Mouse (Mus musculus): ENCODE results near the gene Clec1b. TPM values are rescaled to one million over a fixed set of nuclear protein-coding genes. Genes with fewer than 3 reads are reported as not detected.

Gene Clec1b
- polyA plus RNA-seq, 1 experiment from 2014 or later = 4.8 TPM

DNA sequence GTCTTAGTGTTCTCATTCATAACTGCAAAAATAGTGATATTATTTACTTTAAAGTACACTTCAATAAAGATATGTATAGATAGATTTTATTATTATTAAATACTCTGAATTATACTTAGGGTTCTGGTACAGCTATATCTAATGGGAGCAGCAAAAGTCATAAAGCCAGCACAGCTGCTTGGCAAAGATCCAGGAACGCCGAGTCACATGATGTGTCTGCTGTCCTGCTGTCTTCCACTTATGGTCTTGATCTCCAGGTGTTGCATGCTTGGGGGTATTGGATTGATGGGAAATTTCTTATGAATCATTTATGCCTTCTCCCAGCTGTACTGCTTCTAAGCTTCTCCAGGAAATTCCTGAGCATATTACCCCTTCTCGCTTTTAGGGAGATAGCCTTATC is 13.6 kb upstream of the Clec1b start:
- H3K27ac ChIP-seq = no peak overlapping the region
- 86% methylated on average over 3 of the region's 3 CpGs for WGBS

DNA sequence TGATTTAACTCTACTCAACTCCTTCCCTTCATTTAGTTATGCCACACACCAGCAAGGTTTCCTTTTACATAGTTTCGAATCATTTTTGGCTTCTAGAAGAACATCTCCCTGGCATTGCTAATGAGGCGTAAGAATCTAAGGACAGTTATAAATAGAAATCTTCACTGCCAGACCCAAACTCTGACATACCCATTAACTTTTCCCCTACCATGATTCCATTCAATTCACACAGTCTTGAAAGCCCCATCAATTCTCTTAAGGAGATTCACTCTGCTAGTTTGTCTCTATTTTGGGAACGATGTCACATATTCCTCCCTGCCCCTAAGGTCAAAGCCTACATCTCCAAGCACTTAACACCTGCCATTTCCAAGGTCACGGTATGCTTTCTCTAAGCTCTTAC is 12.1 kb upstream of the Clec1b start:
- Histone ChIP-seq H3K4me3 (no peak overlapping the region), H3K36me3 (no peaks in the 10 kb centered on the region), H3K9ac (no peak overlapping the region), H3K4me1 (replicated peaks) (0 out of 2 replicates have a peak, but pooled peaks cover 8% of the 10 kb centered on the region), H3K27me3 (no peaks in the 10 kb centered on the region), H3K4me2 (no peak overlapping the region), H3K9me3 (no peaks in the 10 kb centered on the region), H3K27ac (no peak overlapping the region)
- 42% methylated on average over 4 of the region's 4 CpGs for WGBS
- ATAC-seq (ENCODE audit: low FRiP score) = peak; percentile 32; the same call in 1 of the 2 replicates

More for the DNA sequence above, 13.6 kb upstream of the Clec1b start:
- Histone ChIP-seq H3K9me3 (no peaks in the 10 kb centered on the region), H3K4me2 (no peak overlapping the region), H3K27me3 (no peaks in the 10 kb centered on the region), H3K9ac (no peak overlapping the region), H3K4me1 (replicated peaks) (0 out of 2 replicates have a peak, but pooled peaks cover 8% of the 10 kb centered on the region), H3K4me3 (no peak overlapping the region), H3K36me3 (no peaks in the 10 kb centered on the region)
- no peak for ATAC-seq (ENCODE audit: low FRiP score)

DNA sequence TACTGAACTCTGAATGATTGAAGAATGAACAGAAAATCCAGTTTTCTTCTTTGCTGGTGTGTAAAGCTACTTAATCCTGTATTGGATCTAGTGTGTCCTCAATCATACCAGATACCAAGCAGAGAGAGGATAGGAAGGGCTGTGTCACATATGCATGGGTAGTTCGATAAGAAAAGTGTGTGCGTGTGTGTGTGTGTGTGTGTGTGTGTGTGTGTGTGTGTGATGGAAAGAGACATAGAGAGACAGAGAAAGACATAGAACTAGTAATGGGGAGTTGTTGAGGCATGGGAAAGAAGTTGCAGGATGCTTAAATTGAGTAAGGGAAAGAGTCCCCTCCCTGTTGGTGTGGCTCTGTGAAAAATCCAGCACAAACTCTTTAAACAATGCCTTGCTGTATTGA is 11.3 kb upstream of the Clec1b start, which contains the start of gene Clec12b:
TSS of gene Clec12b (minus strand) at position 101 of the 400 bp plus-strand sequence.
- Histone ChIP-seq H3K9me3 (no peaks in the 10 kb centered on the region), H3K27ac (no peak within 1 kb of the TSS), H3K36me3 (no peaks in the 10 kb centered on the region), H3K4me1 (replicated peaks) (0 out of 2 replicates have a peak, but pooled peaks cover 8% of the 10 kb centered on the region), H3K4me3 (no peak within 1 kb of the TSS), H3K27me3 (no peaks in the 10 kb centered on the region), H3K4me2 (no peak within 1 kb of the TSS), H3K9ac (no peak within 1 kb of the TSS)
- no peak for ATAC-seq (ENCODE audit: low FRiP score)
- 55% methylated on average over 2 of the region's 2 CpGs for WGBS

- Histone ChIP-seq H3K4me1 (replicated peaks) (no peaks in the 10 kb centered on the region), H3K9ac (no peak overlapping the region), H3K36me3 (no peaks in the 10 kb centered on the region), H3K27ac (no peak overlapping the region), H3K9me3 (no peaks in the 10 kb centered on the region), H3K27me3 (no peaks in the 10 kb centered on the region), H3K4me2 (no peak overlapping the region), H3K4me3 (no peak overlapping the region)
- whole genome bisulfite sequencing = 25% methylated on average over 2 of the region's 2 CpGs
- no peak for ATAC-seq (ENCODE audit: low FRiP score)
Observed at GRCm38 (mm10) chr6:129393087-129393720, 3.9 kb upstream of the Clec1b start.

DNA sequence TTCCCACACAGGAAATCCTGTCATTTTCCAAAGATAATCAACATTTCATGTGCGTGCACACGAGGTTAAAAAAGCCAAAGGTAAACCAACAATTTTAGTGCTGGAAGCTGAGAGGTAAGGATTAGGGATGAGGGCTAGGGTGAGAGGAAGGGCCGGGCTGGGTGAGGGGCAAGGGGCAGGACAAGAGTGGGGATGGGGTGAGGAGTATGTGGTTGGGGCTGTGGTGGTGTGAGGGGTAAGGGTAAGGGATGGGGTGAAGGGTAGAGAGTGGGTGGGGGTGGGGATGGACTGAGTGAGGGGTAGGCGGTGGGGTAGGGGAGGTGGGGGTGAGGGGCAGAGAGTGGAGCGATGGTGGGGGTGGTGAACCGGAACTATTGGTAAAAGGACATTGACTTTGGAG is 3.4 kb upstream of the Clec1b start:
- Histone ChIP-seq H3K4me1 (replicated peaks) (no peaks in the 10 kb centered on the region), H3K27ac (no peak overlapping the region), H3K27me3 (no peaks in the 10 kb centered on the region), H3K9me3 (no peaks in the 10 kb centered on the region), H3K36me3 (no peaks in the 10 kb centered on the region), H3K4me3 (no peak overlapping the region), H3K9ac (no peak overlapping the region), H3K4me2 (no peak overlapping the region)
- 0 out of 2 replicates have a peak, but pooled peaks have one; percentile 65 for ATAC-seq (ENCODE audit: low FRiP score)
- WGBS = 79% methylated on average over 6 of the region's 6 CpGs

- Histone ChIP-seq H3K4me3 (no peak overlapping the region), H3K27ac (no peak overlapping the region), H3K36me3 (no peaks in the 10 kb centered on the region), H3K27me3 (no peaks in the 10 kb centered on the region), H3K4me1 (replicated peaks) (no peaks in the 10 kb centered on the region), H3K4me2 (no peak overlapping the region), H3K9me3 (no peaks in the 10 kb centered on the region), H3K9ac (no peak overlapping the region)
- WGBS = 69% methylated on average over 6 of the region's 6 CpGs
- ATAC-seq (ENCODE audit: low FRiP score) = no peak
Observed at GRCm38 (mm10) chr6:129399945-129400344, 2.8 kb downstream of the Clec1b start.

GRCm38 (mm10) chr6:129402404-129402803 is 5.3 kb downstream of the Clec1b start:
- H3K27ac ChIP-seq = no peak overlapping the region
- no peaks in the 10 kb centered on the region for H3K9me3 ChIP-seq
- no peak for ATAC-seq (ENCODE audit: low FRiP score)
- H3K4me3 ChIP-seq = no peak overlapping the region
- H3K36me3 ChIP-seq = no peaks in the 10 kb centered on the region
- 97% methylated on average over 2 of the region's 2 CpGs for WGBS
- H3K4me2 ChIP-seq = no peak overlapping the region
- no peaks in the 10 kb centered on the region for H3K4me1 ChIP-seq (replicated peaks)
- no peak overlapping the region for H3K9ac ChIP-seq
- no peaks in the 10 kb centered on the region for H3K27me3 ChIP-seq

- Histone ChIP-seq H3K27me3 (no peaks in the 10 kb centered on the region), H3K9me3 (no peaks in the 10 kb centered on the region), H3K27ac (no peak overlapping the region), H3K4me1 (replicated peaks) (no peaks in the 10 kb centered on the region), H3K4me3 (no peak overlapping the region), H3K4me2 (no peak overlapping the region), H3K36me3 (no peaks in the 10 kb centered on the region), H3K9ac (no peak overlapping the region)
- no peak for ATAC-seq (ENCODE audit: low FRiP score)
- 89% methylated on average over 6 of the region's 6 CpGs for WGBS
Observed at GRCm38 (mm10) chr6:129403391-129403790, 6.3 kb downstream of the Clec1b start.

DNA sequence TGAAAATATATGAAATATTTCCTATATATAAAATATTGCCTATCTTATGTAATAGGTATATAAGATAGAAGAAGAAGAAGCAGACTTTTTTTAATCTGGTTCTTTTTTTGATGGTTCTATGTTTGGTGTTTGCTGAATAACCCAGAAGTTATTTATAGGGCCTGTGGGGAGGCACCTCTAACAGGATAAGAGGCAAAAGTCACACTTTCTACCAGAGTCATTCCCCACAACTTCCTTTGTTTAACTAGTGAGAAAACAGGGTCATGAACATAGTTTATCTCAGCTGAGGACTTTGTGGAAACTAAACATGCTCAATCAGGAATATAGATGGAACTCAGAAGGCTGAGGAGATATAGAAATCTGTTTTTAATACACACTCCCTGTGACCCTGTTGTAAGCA is 8.9 kb downstream of the Clec1b start:
- ATAC-seq (ENCODE audit: low FRiP score) = no peak
- H3K9me3 ChIP-seq = no peaks in the 10 kb centered on the region
- H3K36me3 ChIP-seq = no peaks in the 10 kb centered on the region
- H3K4me1 ChIP-seq (replicated peaks) = no peaks in the 10 kb centered on the region
- H3K4me2 ChIP-seq = no peak overlapping the region
- H3K4me3 ChIP-seq = no peak overlapping the region
- no peaks in the 10 kb centered on the region for H3K27me3 ChIP-seq
- no peak overlapping the region for H3K9ac ChIP-seq
- H3K27ac ChIP-seq = no peak overlapping the region

DNA sequence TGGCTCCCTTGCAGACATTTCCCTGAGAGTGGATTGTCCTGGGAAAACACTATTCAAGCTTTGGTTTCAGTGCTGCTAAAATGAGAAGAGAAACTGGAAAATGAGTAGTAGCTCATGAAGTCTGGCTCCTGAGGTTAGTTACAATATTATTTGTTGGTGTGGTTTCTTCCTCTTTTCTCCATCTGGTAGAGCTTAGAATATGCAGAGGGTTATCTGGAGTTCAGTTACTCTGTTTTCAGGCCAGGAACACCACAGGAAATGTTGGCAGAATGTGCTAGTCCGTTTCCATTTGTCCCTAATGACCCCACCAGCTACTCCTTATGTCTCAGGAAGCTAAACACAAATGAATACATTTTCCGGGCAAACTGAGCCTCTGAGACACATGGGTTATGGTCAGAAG is 10.2 kb downstream of the Clec1b start:
- H3K4me3 ChIP-seq = no peak overlapping the region
- H3K36me3 ChIP-seq = no peaks in the 10 kb centered on the region
- no peak overlapping the region for H3K9ac ChIP-seq
- no peaks in the 10 kb centered on the region for H3K4me1 ChIP-seq (replicated peaks)
- ATAC-seq (ENCODE audit: low FRiP score) = no peak
- WGBS = 66% methylated on average over 2 of the region's 2 CpGs
- no peak overlapping the region for H3K27ac ChIP-seq
- H3K27me3 ChIP-seq = no peaks in the 10 kb centered on the region
- H3K4me2 ChIP-seq = no peak overlapping the region
- H3K9me3 ChIP-seq = no peaks in the 10 kb centered on the region

DNA sequence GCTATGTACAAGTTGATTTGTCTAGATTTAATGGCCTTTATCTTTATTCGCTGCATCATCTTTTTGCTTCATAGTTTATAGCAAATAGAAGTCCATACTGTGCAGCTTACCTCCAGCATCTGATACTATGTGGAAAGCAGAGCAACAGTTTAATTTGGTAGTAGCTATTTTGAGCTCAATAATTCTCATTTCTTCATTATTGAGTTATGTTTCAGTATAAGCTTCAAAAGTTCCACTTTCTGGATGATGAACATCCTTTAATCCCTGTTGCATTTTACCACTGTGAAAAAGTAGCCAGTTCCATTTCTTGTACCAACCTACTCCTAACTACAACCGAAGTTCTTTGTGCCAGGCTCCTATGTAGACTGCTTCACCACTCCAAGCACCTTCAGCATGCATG is 11.5 kb downstream of the Clec1b start, which contains the start of gene Clec9a:
TSS of gene Clec9a (plus strand) at position 301 of the 400 bp plus-strand sequence.
- Histone ChIP-seq H3K9ac (no peak within 1 kb of the TSS), H3K4me2 (no peak within 1 kb of the TSS), H3K9me3 (no peaks in the 10 kb centered on the region), H3K27me3 (no peaks in the 10 kb centered on the region), H3K4me1 (replicated peaks) (no peaks in the 10 kb centered on the region), H3K36me3 (no peaks in the 10 kb centered on the region), H3K27ac (no peak within 1 kb of the TSS), H3K4me3 (no peak within 1 kb of the TSS)
- WGBS = 88% methylated on average over 2 of the region's 2 CpGs
- ATAC-seq (ENCODE audit: low FRiP score) = no peak

DNA sequence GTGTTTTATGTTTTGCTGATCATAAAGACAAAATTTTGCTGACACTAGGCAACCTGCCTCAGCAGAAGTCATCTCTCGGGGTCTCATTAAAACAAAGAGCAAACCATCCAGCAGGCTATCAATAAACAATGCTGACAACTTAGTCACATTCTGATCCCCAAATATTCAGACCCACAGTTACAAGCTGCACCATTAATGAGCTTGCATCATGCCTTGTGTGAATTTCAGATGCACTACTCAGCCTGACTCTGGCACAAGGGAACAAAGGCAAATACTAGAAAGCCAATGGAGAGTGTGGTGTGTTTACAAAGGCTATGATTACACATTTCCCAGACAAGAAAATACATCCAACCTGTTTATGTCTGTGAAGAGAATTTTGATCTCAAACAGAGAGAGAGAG is 17.1 kb downstream of the Clec1b start:
- no peak overlapping the region for H3K4me3 ChIP-seq
- H3K9ac ChIP-seq = no peak overlapping the region
- H3K9me3 ChIP-seq = no peaks in the 10 kb centered on the region
- H3K36me3 ChIP-seq = no peaks in the 10 kb centered on the region
- WGBS = 71% methylated on average over 1 of the region's 1 CpGs
- H3K27ac ChIP-seq = no peak overlapping the region
- H3K27me3 ChIP-seq = no peaks in the 10 kb centered on the region
- no peaks in the 10 kb centered on the region for H3K4me1 ChIP-seq (replicated peaks)
- H3K4me2 ChIP-seq = no peak overlapping the region
- no peak for ATAC-seq (ENCODE audit: low FRiP score)

- WGBS = 85% methylated on average over 3 of the region's 3 CpGs
- no peak for ATAC-seq (ENCODE audit: low FRiP score)
Observed at GRCm38 (mm10) chr6:129422311-129422710, 25.2 kb downstream of the Clec1b start.

More at GRCm38 (mm10) chr6:129422311-129422710, 25.2 kb downstream of the Clec1b start:
- H3K36me3 ChIP-seq = no peaks in the 10 kb centered on the region
- no peak overlapping the region for H3K9ac ChIP-seq
- H3K4me1 ChIP-seq (replicated peaks) = peaks cover 11% of the 10 kb centered on the region
- no peak overlapping the region for H3K4me2 ChIP-seq
- no peak overlapping the region for H3K4me3 ChIP-seq
- H3K9me3 ChIP-seq = no peaks in the 10 kb centered on the region
- no peak overlapping the region for H3K27ac ChIP-seq
- no peaks in the 10 kb centered on the region for H3K27me3 ChIP-seq
